Mouse (Mus musculus): ENCODE results near the gene Rgs8.

DNA sequence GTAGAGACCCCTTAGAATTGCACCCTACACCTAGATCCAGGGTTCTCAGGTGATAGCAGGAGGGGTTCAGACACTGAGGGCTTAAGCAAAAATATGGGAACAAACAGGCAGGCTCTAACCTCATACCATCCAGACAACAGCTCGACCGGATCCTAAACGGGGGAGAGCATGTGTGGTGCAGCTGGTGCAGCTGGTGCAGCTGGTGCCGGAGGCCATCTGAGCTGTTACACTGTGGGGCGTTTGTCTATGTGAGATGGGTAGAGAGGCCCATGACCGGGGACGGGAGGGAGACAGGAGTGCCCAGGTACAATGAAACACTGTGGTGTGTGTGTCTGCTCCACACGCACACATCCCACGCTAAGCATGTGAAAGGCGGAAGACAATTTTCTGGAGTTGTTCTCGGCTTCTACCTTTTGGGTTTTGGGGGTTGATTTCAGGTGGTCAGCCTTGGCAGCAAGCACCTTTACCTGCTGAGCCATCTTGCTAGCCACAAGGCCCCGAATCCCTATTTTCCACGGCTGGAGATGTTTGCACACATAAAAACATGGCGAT is 93.4 kb downstream of the Rgs8 start:
- no peak for TF ChIP-seq POLR2A (IDR thresholded peaks at IDR 0.05; ENCODE audit: insufficient read depth, low read length)
- TF ChIP-seq EP300 (IDR thresholded peaks at IDR 0.05; ENCODE audit: insufficient read depth, low read depth, low read length), result no peak
- no peak for TF ChIP-seq CTCF (IDR thresholded peaks at IDR 0.05; ENCODE audit: low read depth, low read length)
